Mouse (Mus musculus) megakaryocyte, embryonic 14.5 days (primary cell): ENCODE measurements around the gene Zbtb39.

Source experiments
- FLI1 ChIP-seq: IDR thresholded peaks from 2 replicates; pipeline ENCODE4 v1.6.1; 2012; ENCODE audit warnings: low read length, inconsistent platforms, mixed read lengths
- GATA1 ChIP-seq: IDR thresholded peaks from 3 replicates; pipeline ENCODE4 v1.6.1; 2012; ENCODE audit warnings: mixed read lengths, low read length, inconsistent platforms, borderline replicate concordance

DNA sequence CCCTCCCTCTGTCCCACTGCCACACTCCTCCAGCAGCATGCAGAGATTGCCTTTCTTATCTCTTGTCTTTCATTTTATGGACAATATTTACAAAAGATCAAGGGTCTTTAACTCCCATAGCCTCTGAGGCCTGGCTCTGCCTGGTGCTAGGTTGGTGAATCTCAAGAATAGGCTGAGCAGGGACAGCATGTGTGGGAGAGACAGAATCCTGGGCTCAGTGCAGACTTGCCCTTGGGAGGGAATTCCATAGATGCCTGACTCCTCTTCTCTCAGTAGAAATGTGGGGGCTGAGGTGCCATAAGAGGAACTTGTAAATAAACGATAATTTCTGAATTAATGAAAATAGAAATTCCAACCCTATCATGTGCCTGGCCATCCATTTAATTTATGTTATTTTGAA lies 27.2 kb downstream of the Zbtb39 start:
- TF ChIP-seq GATA1 (no peak), FLI1 (no peak)
